Mouse (Mus musculus) liver, adult 2 months (tissue): ENCODE results near the gene Ccdc194.

ENCODE experiments used
- CTCF ChIP-seq: fragments of 200-500 bp; IDR thresholded peaks from 2 replicates; pipeline ENCODE4 v1.5.1; 2011; ENCODE audit warnings: low read depth, low read length, control low read depth
- POLR2A ChIP-seq: fragments of 200-500 bp; IDR thresholded peaks from 2 replicates; pipeline ENCODE4 v1.6.1; 2011; ENCODE audit warnings: low read length, control low read depth; ENCODE audit not compliant: insufficient read depth; ENCODE audit errors: extremely low read depth

DNA sequence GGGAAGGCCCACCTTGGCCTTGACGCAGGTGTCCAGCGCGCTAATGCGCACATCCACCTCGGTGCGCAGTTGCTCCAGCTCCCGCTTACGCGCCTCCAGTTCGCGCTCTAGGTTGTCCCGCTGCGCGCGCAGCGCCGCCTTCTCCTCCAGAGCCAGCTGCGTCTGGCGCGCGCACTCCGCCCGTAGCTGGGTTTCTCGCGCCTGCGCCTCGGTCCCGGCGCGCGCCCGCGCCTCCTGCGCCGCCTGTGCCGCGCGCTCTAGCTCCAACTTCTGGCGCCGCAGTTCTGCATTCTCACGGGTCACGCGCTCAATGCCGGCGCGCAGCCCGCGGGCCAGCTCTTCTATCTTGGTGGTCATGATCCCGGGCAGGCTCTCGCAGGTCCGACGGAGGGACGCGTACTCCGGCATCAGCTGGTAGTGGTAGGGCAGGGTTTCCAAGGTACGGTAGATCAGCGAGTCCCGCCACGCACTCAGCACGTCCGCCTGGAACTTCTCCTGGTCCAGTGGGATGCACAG lies 17.9 kb downstream of the Ccdc194 start:
- TF ChIP-seq POLR2A (no peak), CTCF (no peak)
